Mouse (Mus musculus) heart, embryonic 11.5 days (tissue): ENCODE measurements around the gene Ephb6. TPM values are rescaled to one million over a fixed set of nuclear protein-coding genes. Genes with fewer than 3 reads are reported as not detected.

Source experiments
- ATAC-seq: fragments of 200-750 bp; cut with Nextera tagmentation; replicated peaks from 2 replicates; pipeline ENCODE4 v1.8.0; 2017; ENCODE audit warnings: moderate library complexity; ENCODE audit not compliant: insufficient number of reproducible peaks, low FRiP score, low TSS enrichment
- H3K27ac ChIP-seq: fragments of 300-500 bp; sonication (generic); 2 replicates; pipeline ENCODE4 v1.5.1; 2014; ENCODE audit warnings: mild to moderate bottlenecking, low read depth, low read length
- H3K27me3 ChIP-seq: fragments of 300-500 bp; sonication (generic); 2 replicates; pipeline ENCODE4 v1.6.1; 2014; ENCODE audit warnings: mild to moderate bottlenecking, low read length, mixed read lengths; ENCODE audit not compliant: control insufficient read depth, insufficient read depth
- H3K36me3 ChIP-seq: fragments of 300-500 bp; sonication (generic); 2 replicates; pipeline ENCODE4 v1.6.1; 2014; ENCODE audit warnings: mild to moderate bottlenecking, low read length, moderate library complexity, mixed read lengths; ENCODE audit not compliant: control insufficient read depth, insufficient read depth
- H3K4me1 ChIP-seq: fragments of 300-500 bp; sonication (generic); 2 replicates; pipeline ENCODE4 v1.6.1; 2014; ENCODE audit warnings: low read length; ENCODE audit not compliant: control insufficient read depth, insufficient read depth
- H3K4me2 ChIP-seq: fragments of 300-500 bp; sonication (generic); 2 replicates; pipeline ENCODE4 v1.6.1; 2014; ENCODE audit warnings: mild to moderate bottlenecking, moderate library complexity
- H3K4me3 ChIP-seq: fragments of 300-500 bp; sonication (generic); 2 replicates; pipeline ENCODE4 v1.5.1; 2014; ENCODE audit warnings: low read depth, low read length
- H3K9ac ChIP-seq: fragments of 300-500 bp; sonication (generic); 2 replicates; pipeline ENCODE4 v1.6.1; 2014; ENCODE audit warnings: mild to moderate bottlenecking, low read depth, low read length, moderate library complexity
- H3K9me3 ChIP-seq: fragments of 300-500 bp; sonication (generic); replicated peaks from 2 replicates; pipeline ENCODE4 v1.6.1; 2016; ENCODE audit warnings: low read length; ENCODE audit not compliant: control insufficient read depth
- WGBS: fragments of 180-500 bp; shearing (Covaris S2); extraction: QIAGEN DNeasy Blood & Tissue Kit; methylation state at CpG from one replicate; pipeline ENCODE4 v1.1.7; 2014; ENCODE audit not compliant: insufficient replicate concordance; 5-methylcytosine and 5-hydroxymethylcytosine counted together
- polyA plus RNA-seq: library from polyadenylated mRNA; unstranded; fragments of >200 nt; fragmentation: Nextera tagmentation; extraction: Ambion mirVana; gene quantifications from 2 replicates; pipeline ENCODE4 v1.2.1, GENCODE M21; 2014

Gene Ephb6
- polyA plus RNA-seq, 1 experiment from 2014 or later = 3.7 TPM

DNA sequence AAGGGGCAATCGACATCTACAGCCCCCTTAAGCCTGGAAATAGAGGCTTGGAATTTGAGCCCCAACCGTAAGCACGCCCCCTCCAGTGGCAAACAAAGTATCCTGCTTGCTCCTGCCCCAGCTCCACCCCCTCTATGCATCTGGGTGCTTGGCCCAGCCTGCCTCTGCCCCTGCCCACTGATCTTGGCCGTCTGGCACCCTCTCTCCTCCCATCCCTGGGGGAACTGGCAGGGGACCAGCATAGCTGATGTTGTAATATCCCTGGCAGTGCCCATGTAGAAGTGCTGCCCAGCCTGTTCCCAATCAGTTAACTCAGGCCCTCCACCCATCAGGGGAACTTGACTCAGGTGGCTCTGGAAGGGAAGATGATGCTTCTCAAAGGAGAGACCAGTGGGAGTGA is 932 bp downstream of the Ephb6 start:
- WGBS = 12% methylated on average over 4 of the region's 4 CpGs
- peaks cover 12% of the 10 kb centered on the region for H3K27me3 ChIP-seq
- H3K9ac ChIP-seq = peak overlapping the region; percentile 69
- H3K4me1 ChIP-seq = no peaks in the 10 kb centered on the region
- H3K27ac ChIP-seq = no peak overlapping the region
- H3K9me3 ChIP-seq = no peaks in the 10 kb centered on the region
- H3K4me3 ChIP-seq = peak overlapping the region; percentile 68
- no peaks in the 10 kb centered on the region for H3K36me3 ChIP-seq
- H3K4me2 ChIP-seq = peak overlapping the region; percentile 89
- no peak for ATAC-seq

DNA sequence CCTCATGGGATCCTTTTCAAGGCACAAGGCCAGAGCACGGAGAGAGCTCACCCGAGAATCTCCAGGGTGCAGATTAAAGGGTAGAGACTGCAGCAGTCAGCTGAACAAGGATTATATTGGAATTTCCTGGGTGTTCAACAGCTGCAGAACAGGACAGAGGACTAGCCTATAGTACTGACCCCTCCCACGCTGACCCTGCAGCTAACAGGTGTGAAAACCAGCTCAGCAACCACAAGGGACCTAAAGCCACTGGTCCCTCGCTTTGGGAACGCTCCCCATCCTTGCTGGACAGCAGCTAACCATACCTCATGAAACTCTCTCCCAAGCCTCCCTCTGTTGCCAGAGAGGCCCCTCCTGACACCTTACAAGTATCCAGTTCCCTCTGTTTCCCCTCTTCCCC is 2.4 kb downstream of the Ephb6 start:
- ATAC-seq = no peak
- no peak overlapping the region for H3K27ac ChIP-seq
- no peaks in the 10 kb centered on the region for H3K9me3 ChIP-seq
- H3K36me3 ChIP-seq = no peaks in the 10 kb centered on the region
- no peak overlapping the region for H3K4me3 ChIP-seq
- H3K27me3 ChIP-seq = peaks cover 12% of the 10 kb centered on the region
- H3K4me1 ChIP-seq = no peaks in the 10 kb centered on the region
- no peak overlapping the region for H3K9ac ChIP-seq
- 50% methylated on average over 5 of the region's 5 CpGs for WGBS
- H3K4me2 ChIP-seq = no peak overlapping the region

DNA sequence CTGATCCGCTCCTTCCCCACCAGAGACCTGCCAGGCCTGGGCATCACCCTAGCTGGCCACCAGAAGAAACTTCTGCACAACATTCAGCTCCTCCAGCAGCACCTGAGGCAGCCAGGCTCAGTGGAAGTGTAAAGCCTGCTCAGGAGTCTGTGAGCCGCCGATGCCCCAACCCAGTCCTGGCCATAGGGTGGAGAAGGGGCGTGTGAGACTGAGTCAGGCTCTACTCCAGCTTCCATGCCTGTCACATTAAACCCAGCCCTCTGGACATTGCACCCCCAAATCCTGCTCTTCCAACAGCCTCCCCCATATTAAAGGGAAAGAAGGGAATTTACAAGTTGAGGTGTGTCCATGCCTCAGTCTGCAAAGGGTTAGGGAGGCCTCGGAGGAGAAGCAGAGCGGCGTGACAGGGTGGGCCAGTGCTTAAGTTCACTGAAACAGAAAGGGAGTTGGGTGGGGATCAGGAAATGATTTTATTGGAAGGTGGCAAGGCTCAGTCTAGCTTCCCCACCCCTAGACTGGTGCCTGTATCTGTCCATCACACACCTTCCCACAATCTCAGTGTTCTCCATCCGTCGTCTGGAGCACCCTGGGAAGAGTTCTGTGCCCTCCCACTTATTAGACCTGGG is 15.0 kb downstream of the Ephb6 start:
- Histone ChIP-seq H3K9ac (no peak overlapping the region), H3K27ac (no peak overlapping the region), H3K4me1 (no peaks in the 10 kb centered on the region), H3K4me2 (no peak overlapping the region), H3K36me3 (no peaks in the 10 kb centered on the region), H3K9me3 (no peaks in the 10 kb centered on the region), H3K27me3 (no peaks in the 10 kb centered on the region), H3K4me3 (no peak overlapping the region)
- WGBS = 84% methylated on average over 9 of the region's 9 CpGs
- no peak for ATAC-seq

DNA sequence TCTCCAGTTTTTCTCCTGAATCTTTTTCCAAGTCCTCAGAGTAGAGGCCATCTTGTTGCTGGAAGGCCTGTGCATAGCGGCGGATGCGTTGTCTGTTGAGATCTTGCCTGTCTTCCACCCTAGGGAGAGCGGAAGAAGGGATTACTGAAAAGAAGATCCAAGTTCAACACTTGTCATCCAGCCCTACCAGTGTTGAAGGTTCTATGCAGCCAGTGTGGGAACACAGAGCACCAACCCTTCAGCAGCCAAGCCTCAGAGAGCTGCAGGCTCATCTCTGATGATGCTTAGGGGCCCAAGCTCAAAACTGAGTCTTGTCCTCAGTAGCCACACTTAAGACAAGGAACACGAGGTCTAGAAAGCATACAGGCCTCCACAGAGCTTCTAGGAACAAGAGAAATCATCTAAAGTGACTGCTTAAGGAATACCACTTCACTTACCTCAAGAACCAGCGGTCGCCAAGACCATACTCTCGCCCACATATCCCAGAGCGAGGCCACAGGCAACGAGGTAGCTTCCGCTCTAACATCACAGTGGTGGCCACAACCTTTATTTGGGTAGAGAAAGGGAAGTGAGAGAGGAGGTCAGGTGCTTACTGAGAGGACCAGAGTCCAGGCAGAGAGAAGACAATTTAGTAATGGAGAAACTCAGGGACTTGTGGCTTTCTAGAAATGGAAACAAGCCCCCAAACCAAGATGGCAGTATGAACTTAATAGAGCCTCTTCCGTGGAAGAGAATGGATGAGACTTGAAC is 16.1 kb downstream of the Ephb6 start:
- H3K4me3 ChIP-seq = no peak overlapping the region
- no peak overlapping the region for H3K27ac ChIP-seq
- H3K27me3 ChIP-seq = no peaks in the 10 kb centered on the region
- H3K9me3 ChIP-seq = no peaks in the 10 kb centered on the region
- ATAC-seq = no peak
- H3K4me2 ChIP-seq = no peak overlapping the region
- H3K36me3 ChIP-seq = no peaks in the 10 kb centered on the region
- no peaks in the 10 kb centered on the region for H3K4me1 ChIP-seq
- no peak overlapping the region for H3K9ac ChIP-seq
- WGBS = 81% methylated on average over 12 of the region's 12 CpGs

DNA sequence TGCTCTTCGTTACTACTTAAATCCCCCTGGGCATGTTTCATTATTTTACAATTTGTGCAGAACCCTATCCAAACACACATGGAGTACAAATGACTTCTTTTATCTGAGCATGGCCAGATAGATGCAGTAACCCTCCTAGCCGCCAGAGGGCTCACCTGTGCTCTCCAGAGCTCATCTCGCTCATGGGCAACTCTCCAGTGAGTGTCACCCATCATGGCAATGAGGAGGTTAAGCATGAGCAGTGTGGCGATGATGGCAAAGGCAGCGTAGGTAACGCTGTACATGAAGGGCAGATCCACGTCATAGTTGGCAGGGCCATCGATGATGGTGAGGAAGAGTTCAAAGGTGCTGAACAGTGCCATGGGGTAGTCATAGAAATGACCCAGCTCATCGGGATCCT is 17.4 kb downstream of the Ephb6 start:
- no peaks in the 10 kb centered on the region for H3K27me3 ChIP-seq
- H3K9ac ChIP-seq = no peak overlapping the region
- ATAC-seq = no peak
- H3K4me2 ChIP-seq = no peak overlapping the region
- H3K4me3 ChIP-seq = no peak overlapping the region
- H3K9me3 ChIP-seq = no peaks in the 10 kb centered on the region
- 64% methylated on average over 9 of the region's 9 CpGs for WGBS
- no peak overlapping the region for H3K27ac ChIP-seq
- no peaks in the 10 kb centered on the region for H3K36me3 ChIP-seq
- H3K4me1 ChIP-seq = no peaks in the 10 kb centered on the region

DNA sequence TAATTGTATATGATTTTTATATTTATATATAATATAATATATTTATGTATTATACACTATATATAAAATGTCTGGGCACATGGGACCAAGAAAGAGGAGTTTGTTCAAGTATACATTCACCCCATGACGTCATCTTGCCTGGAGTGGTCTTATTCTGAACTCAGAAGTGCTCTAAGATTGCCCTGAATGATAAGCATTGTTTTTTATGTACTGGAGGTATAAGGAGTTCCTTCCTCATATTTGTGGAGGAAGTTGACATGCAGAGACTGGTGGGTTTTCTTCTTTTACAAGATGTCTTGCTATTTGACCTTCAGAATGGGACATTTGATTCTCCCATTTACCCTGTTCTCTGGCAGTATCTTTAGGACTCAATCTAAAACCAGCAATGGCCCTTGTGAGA is 22.9 kb downstream of the Ephb6 start:
- no peaks in the 10 kb centered on the region for H3K4me1 ChIP-seq
- H3K36me3 ChIP-seq = no peaks in the 10 kb centered on the region
- H3K9me3 ChIP-seq = no peaks in the 10 kb centered on the region
- H3K4me3 ChIP-seq = no peak overlapping the region
- no peak overlapping the region for H3K9ac ChIP-seq
- H3K4me2 ChIP-seq = no peak overlapping the region
- no peak overlapping the region for H3K27ac ChIP-seq
- WGBS = 69% methylated on average over 1 of the region's 1 CpGs
- H3K27me3 ChIP-seq = no peaks in the 10 kb centered on the region
- no peak for ATAC-seq

DNA sequence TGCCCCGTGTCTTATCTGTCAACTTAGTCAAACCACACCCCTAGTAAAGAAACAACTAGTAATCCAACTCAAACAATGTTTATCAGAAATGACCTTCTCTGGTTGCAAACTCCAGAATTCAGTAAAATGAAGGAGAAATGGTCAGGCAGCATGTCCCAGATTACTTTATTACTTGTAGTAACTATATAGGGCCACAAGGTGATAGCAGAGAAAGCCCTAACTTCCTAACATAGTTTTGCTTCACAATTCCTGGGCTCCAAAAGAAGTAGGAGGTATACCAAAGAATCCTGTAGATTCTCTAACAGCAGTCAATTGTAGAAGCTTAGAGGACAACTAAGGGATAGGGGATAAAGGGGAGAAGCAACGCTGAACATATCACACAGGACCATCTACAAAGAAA is 25.5 kb downstream of the Ephb6 start:
- ATAC-seq = no peak
- no peak overlapping the region for H3K27ac ChIP-seq
- H3K4me2 ChIP-seq = no peak overlapping the region
- H3K4me3 ChIP-seq = no peak overlapping the region
- H3K9me3 ChIP-seq = no peaks in the 10 kb centered on the region
- 65% methylated on average over 2 of the region's 2 CpGs for WGBS
- no peaks in the 10 kb centered on the region for H3K36me3 ChIP-seq
- no peaks in the 10 kb centered on the region for H3K27me3 ChIP-seq
- no peak overlapping the region for H3K9ac ChIP-seq
- no peaks in the 10 kb centered on the region for H3K4me1 ChIP-seq

DNA sequence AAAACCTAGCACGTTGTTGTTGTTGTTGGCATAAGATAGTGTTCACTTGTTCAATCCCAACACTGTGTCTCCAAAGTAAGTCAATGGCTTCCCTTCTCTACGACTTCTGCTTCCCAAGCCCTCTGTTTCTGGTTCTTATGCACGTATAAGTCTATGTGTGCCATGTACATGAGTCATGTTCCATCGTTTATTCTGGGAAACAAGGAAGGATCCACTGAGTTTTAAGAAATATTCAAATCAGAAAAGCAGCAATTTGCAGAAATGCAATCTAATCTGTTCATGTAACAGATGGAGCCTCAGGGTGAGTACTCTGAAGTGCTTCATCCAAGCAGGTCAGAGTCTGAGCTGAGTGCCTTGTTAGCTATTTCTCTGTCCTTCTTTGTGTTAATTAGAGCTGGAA is 26.3 kb downstream of the Ephb6 start:
- Histone ChIP-seq H3K4me1 (no peaks in the 10 kb centered on the region), H3K4me2 (no peak overlapping the region), H3K9ac (no peak overlapping the region), H3K4me3 (no peak overlapping the region), H3K36me3 (no peaks in the 10 kb centered on the region), H3K27me3 (no peaks in the 10 kb centered on the region), H3K9me3 (no peaks in the 10 kb centered on the region), H3K27ac (no peak overlapping the region)
- 82% methylated on average over 4 of the region's 4 CpGs for WGBS
- no peak for ATAC-seq

DNA sequence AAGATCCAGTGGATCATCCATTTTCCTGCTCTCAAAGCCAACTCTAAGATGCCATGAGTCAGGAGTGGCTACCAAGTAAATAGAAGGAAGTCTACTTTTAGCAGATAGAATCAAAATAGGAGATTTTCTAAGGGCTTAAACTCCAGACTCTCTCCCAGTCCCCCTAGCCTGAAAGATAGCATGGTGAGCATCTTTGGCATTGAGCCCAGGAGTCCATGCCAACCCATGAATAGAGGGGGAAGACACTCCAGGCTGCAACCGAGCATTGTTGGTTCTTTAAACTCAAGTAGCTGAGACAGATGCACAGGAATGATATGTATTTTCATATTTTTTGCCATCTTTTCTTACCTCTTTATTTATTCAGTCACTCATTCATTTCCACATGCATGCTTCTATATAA is 29.9 kb downstream of the Ephb6 start:
- Histone ChIP-seq H3K4me1 (no peaks in the 10 kb centered on the region), H3K9me3 (no peaks in the 10 kb centered on the region), H3K36me3 (no peaks in the 10 kb centered on the region), H3K27ac (no peak overlapping the region), H3K4me2 (no peak overlapping the region), H3K4me3 (no peak overlapping the region), H3K27me3 (no peaks in the 10 kb centered on the region), H3K9ac (no peak overlapping the region)
- ATAC-seq = no peak
- WGBS = 38% methylated on average over 1 of the region's 1 CpGs
